Mouse (Mus musculus) CH12.LX (cell line): ENCODE results near the gene Krtap19-9b.

Source experiments
- BHLHE40 ChIP-seq: IDR thresholded peaks from 2 replicates; pipeline ENCODE4 v1.6.1; 2011; ENCODE audit warnings: mild to moderate bottlenecking, low read depth, low read length, improper control_type of control experiment
- CHD1 ChIP-seq: IDR thresholded peaks from 2 replicates; pipeline ENCODE4 v1.6.1; 2012; ENCODE audit warnings: low read depth, low read length, improper control_type of control experiment, inconsistent platforms
- CTCF ChIP-seq, 2 experiments: IDR thresholded peaks in 1 of 2; conservative IDR thresholded peaks in 1 of 2; 2 replicates each; pipeline ENCODE4 v1.5.1; 2011 to 2012; ENCODE audit warnings: low read depth in 2 of 2, low read length in 2 of 2, improper control_type of control experiment in 1 of 2, inconsistent platforms in 1 of 2, mild to moderate bottlenecking in 1 of 2, moderate library complexity in 1 of 2
- E2F4 ChIP-seq: IDR thresholded peaks from 2 replicates; pipeline ENCODE4 v1.6.1; 2011; ENCODE audit warnings: low read depth, low read length, improper control_type of control experiment; ENCODE audit not compliant: insufficient replicate concordance
- EP300 ChIP-seq: IDR thresholded peaks from 2 replicates; pipeline ENCODE4 v1.6.1; 2011; ENCODE audit warnings: low read length, improper control_type of control experiment
- HCFC1 ChIP-seq: IDR thresholded peaks from 2 replicates; pipeline ENCODE4 v1.6.1; 2012; ENCODE audit warnings: low read depth, mild to moderate bottlenecking, inconsistent platforms, low read length, improper control_type of control experiment
- MAX ChIP-seq: IDR thresholded peaks from 2 replicates; pipeline ENCODE4 v1.6.1; 2011; ENCODE audit warnings: low read length, improper control_type of control experiment
- MEF2A ChIP-seq: IDR thresholded peaks from 2 replicates; pipeline ENCODE4 v1.6.1; 2014; ENCODE audit warnings: low read depth, mild to moderate bottlenecking, inconsistent platforms, low read length, improper control_type of control experiment, borderline replicate concordance
- NRF1 ChIP-seq: IDR thresholded peaks from 2 replicates; pipeline ENCODE4 v1.6.1; 2014; ENCODE audit warnings: low read depth, mild to moderate bottlenecking, inconsistent platforms, low read length, improper control_type of control experiment, moderate library complexity
- POLR2A ChIP-seq: IDR thresholded peaks from 2 replicates; pipeline ENCODE4 v1.6.1; 2011; ENCODE audit warnings: low read depth, mild to moderate bottlenecking, improper control_type of control experiment, low read length
- RCOR1 ChIP-seq: conservative IDR thresholded peaks from 2 replicates; pipeline ENCODE4 v1.6.1; 2012; ENCODE audit warnings: low read depth, mild to moderate bottlenecking, inconsistent platforms, low read length, improper control_type of control experiment
- SIN3A ChIP-seq: IDR thresholded peaks from 2 replicates; pipeline ENCODE4 v1.6.1; 2012; ENCODE audit warnings: low read length, improper control_type of control experiment, inconsistent platforms
- ZC3H11A ChIP-seq: IDR thresholded peaks from 2 replicates; pipeline ENCODE4 v1.6.1; 2012; ENCODE audit warnings: low read depth, mild to moderate bottlenecking, inconsistent platforms, low read length, improper control_type of control experiment

DNA sequence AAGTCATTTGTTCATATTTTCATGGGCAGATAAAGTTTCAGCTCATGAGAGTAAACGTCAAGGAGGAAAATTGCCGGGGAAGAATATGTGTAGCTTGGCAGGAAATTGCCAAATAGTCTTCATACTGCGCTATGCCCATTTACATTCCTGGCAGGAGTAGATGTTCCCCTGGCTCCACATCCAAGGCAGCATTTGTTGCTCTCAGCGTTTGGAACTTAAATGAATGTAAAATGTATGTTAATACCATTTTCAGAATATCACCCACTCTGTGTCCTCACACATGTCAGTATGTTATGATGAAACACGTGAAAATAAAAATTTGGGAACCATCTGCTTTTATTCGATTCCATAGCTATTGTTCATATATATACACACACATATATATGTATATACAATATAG, 45.2 kb downstream of the Krtap19-9b start:
- no peak for TF ChIP-seq POLR2A
- TF ChIP-seq CTCF (conservative IDR thresholded peaks at IDR 0.05 in 1 of 2, IDR thresholded peaks at IDR 0.05 in 1 of 2; ENCODE audit: low read depth in 2 of 2, low read length in 2 of 2): no peak
- TF ChIP-seq SIN3A: no peak
- TF ChIP-seq MEF2A: no peak
- TF ChIP-seq NRF1: no peak
- no peak for TF ChIP-seq EP300
- no peak for TF ChIP-seq BHLHE40
- TF ChIP-seq HCFC1: no peak
- no peak for TF ChIP-seq ZC3H11A
- no peak for TF ChIP-seq CHD1
- no peak for TF ChIP-seq E2F4
- no peak for TF ChIP-seq MAX
- TF ChIP-seq RCOR1: no peak
